Mouse (Mus musculus) lung, postnatal 0 days (tissue): ENCODE measurements around the gene Mtmr11. TPM values are rescaled to one million over a fixed set of nuclear protein-coding genes. Genes with fewer than 3 reads are reported as not detected.
"Not testable (repeated sequence)": the region's sequence is repeated elsewhere in the genome, so short reads cannot be mapped to it uniquely, and the experiment has no call there.

Source experiments
- ATAC-seq: fragments of 200-750 bp; cut with Nextera tagmentation; 2 replicates; pipeline ENCODE4 v1.8.0; 2017; ENCODE audit warnings: moderate library complexity
- DNase-seq: peaks from one replicate; pipeline ENCODE4 v3.0.0-alpha.2; 2016; ENCODE audit warnings: low spot score
- H3K27ac ChIP-seq: fragments of 300-500 bp; sonication (generic); 2 replicates; pipeline ENCODE4 v1.5.1; 2014; ENCODE audit warnings: antibody characterized with exemption, mild to moderate bottlenecking, low read length, mixed read lengths
- H3K27me3 ChIP-seq: fragments of 300-500 bp; sonication (generic); replicated peaks from 2 replicates; pipeline ENCODE4 v1.6.1; 2014; ENCODE audit warnings: low read length, mixed read lengths; ENCODE audit not compliant: insufficient read depth
- H3K36me3 ChIP-seq: fragments of 300-500 bp; sonication (generic); 2 replicates; pipeline ENCODE4 v1.6.1; 2014; ENCODE audit warnings: low read length, mixed read lengths; ENCODE audit not compliant: insufficient read depth
- H3K4me1 ChIP-seq: fragments of 300-500 bp; sonication (generic); 2 replicates; pipeline ENCODE4 v1.6.1; 2014; ENCODE audit warnings: antibody characterized with exemption, low read depth, low read length, mixed read lengths; ENCODE audit not compliant: insufficient read depth
- H3K4me2 ChIP-seq: fragments of 300-500 bp; sonication (generic); replicated peaks from 2 replicates; pipeline ENCODE4 v1.6.1; 2014; ENCODE audit warnings: low read depth, mild to moderate bottlenecking, low read length, moderate library complexity, mixed read lengths
- H3K4me3 ChIP-seq: fragments of 300-500 bp; sonication (generic); 2 replicates; pipeline ENCODE4 v1.5.1; 2014; ENCODE audit warnings: low read depth, low read length
- H3K9ac ChIP-seq: fragments of 300-500 bp; sonication (generic); replicated peaks from 2 replicates; pipeline ENCODE4 v1.6.1; 2014; ENCODE audit warnings: low read depth, mild to moderate bottlenecking
- H3K9me3 ChIP-seq: fragments of 300-500 bp; sonication (generic); 2 replicates; pipeline ENCODE4 v1.6.1; 2016; ENCODE audit warnings: low read length, mixed read lengths
- CTCF ChIP-seq: IDR thresholded peaks from 2 replicates; pipeline ENCODE4 v1.5.1; 2016; ENCODE audit warnings: antibody characterized with exemption, mild to moderate bottlenecking
- EP300 ChIP-seq: IDR thresholded peaks from 2 replicates; pipeline ENCODE4 v1.6.1; 2016; ENCODE audit warnings: antibody characterized with exemption, mild to moderate bottlenecking, control low read depth
- WGBS: fragments of 180-500 bp; shearing (Covaris S2); extraction: QIAGEN DNeasy Blood & Tissue Kit; methylation state at CpG from one replicate; pipeline ENCODE4 v1.1.7; 2014; 5-methylcytosine and 5-hydroxymethylcytosine counted together
- polyA plus RNA-seq: library from polyadenylated mRNA; unstranded; fragments of >200 nt; fragmentation: Nextera tagmentation; extraction: Ambion mirVana; gene quantifications from 2 replicates; pipeline ENCODE4 v1.2.1, GENCODE M21; 2015

The Mtmr11 gene
- polyA plus RNA-seq, 1 experiment from 2014 or later, result 11.3 TPM

- ATAC-seq, result peak; percentile 16; the same call in 1 of the 2 replicates
- Histone ChIP-seq H3K27me3 (no peaks in the 10 kb centered on the region), H3K4me3 (peak overlapping the region; percentile 56), H3K4me2 (peak overlapping the region; percentile 95), H3K9ac (no peak overlapping the region), H3K9me3 (no peaks in the 10 kb centered on the region), H3K36me3 (no peaks in the 10 kb centered on the region), H3K4me1 (peaks cover 12% of the 10 kb centered on the region; the same call in 1 of the 2 replicates), H3K27ac (no peak overlapping the region)
- WGBS, result 3% methylated on average over 6 of the region's 6 CpGs
- peak; percentile 47 for DNase-seq
- no peak for TF ChIP-seq CTCF
- TF ChIP-seq EP300, result no peak
Observed at GRCm38 (mm10) chr3:96198181-96198580, 36.4 kb downstream of the Mtmr11 start.

- not testable (repeated sequence) for H3K9me3 ChIP-seq, DNase-seq, H3K27ac ChIP-seq, ATAC-seq, H3K9ac ChIP-seq, H3K4me3 ChIP-seq, H3K4me2 ChIP-seq, H3K27me3 ChIP-seq, H3K36me3 ChIP-seq
- peaks cover 12% of the 10 kb centered on the region; the same call in 1 of the 2 replicates for H3K4me1 ChIP-seq
- WGBS, result 25% methylated on average over 7 of the region's 8 CpGs
Observed at GRCm38 (mm10) chr3:96198601-96199251, 36.9 kb downstream of the Mtmr11 start.

GRCm38 (mm10) chr3:96199731-96200130 lies 37.9 kb downstream of the Mtmr11 start:
- Histone ChIP-seq H3K9me3 (no peaks in the 10 kb centered on the region), H3K4me2 (no peak overlapping the region), H3K27me3 (no peaks in the 10 kb centered on the region), H3K4me3 (no peak overlapping the region), H3K4me1 (peaks cover 12% of the 10 kb centered on the region; the same call in 1 of the 2 replicates), H3K9ac (no peak overlapping the region), H3K27ac (no peak overlapping the region), H3K36me3 (no peaks in the 10 kb centered on the region)
- WGBS, result 37% methylated on average over 2 of the region's 2 CpGs
- ATAC-seq (no peak), DNase-seq (no peak)
- TF ChIP-seq CTCF, result no peak
- no peak for TF ChIP-seq EP300

GRCm38 (mm10) chr3:96207819-96208218 lies 46.0 kb downstream of the Mtmr11 start:
- Histone ChIP-seq H3K4me1 (no peaks in the 10 kb centered on the region), H3K4me3 (no peak overlapping the region), H3K9ac (no peak overlapping the region), H3K9me3 (no peaks in the 10 kb centered on the region), H3K4me2 (no peak overlapping the region), H3K27me3 (no peaks in the 10 kb centered on the region), H3K36me3 (no peaks in the 10 kb centered on the region), H3K27ac (no peak overlapping the region)
- TF ChIP-seq EP300 (no peak), CTCF (peak; percentile 32)
- ATAC-seq (no peak), DNase-seq (no peak)
- 61% methylated on average over 3 of the region's 3 CpGs for WGBS

GRCm38 (mm10) chr3:96209242-96209641 lies 47.4 kb downstream of the Mtmr11 start:
- Histone ChIP-seq H3K4me2 (no peak overlapping the region), H3K9me3 (no peaks in the 10 kb centered on the region), H3K36me3 (no peaks in the 10 kb centered on the region), H3K4me1 (no peaks in the 10 kb centered on the region), H3K9ac (no peak overlapping the region), H3K27me3 (no peaks in the 10 kb centered on the region), H3K4me3 (no peak overlapping the region), H3K27ac (no peak overlapping the region)
- 23% methylated on average over 15 of the region's 15 CpGs for WGBS
- ATAC-seq, result no peak
- TF ChIP-seq EP300 (no peak), CTCF (peak; percentile 55)
- DNase-seq, result no peak

- H3K9me3 ChIP-seq, result no peaks in the 10 kb centered on the region
- H3K27ac ChIP-seq, result peak overlapping the region; percentile 98
- H3K36me3 ChIP-seq, result no peaks in the 10 kb centered on the region
- H3K4me2 ChIP-seq, result peak overlapping the region; percentile 74
- H3K4me3 ChIP-seq, result peak overlapping the region; percentile 64
- H3K27me3 ChIP-seq, result no peaks in the 10 kb centered on the region
- ATAC-seq (0 out of 2 replicates have a peak, but pooled peaks have one; percentile 0), DNase-seq (peak; percentile 50)
- peaks cover 9% of the 10 kb centered on the region; the same call in 1 of the 2 replicates for H3K4me1 ChIP-seq
- WGBS, result under 1% methylated on average over 12 of the region's 12 CpGs
- H3K9ac ChIP-seq, result peak overlapping the region; percentile 35
- TF ChIP-seq EP300, result no peak
- peak; percentile 37 for TF ChIP-seq CTCF
Observed at GRCm38 (mm10) chr3:96219191-96219641, 57.4 kb downstream of the Mtmr11 start.
